Mouse (Mus musculus): ENCODE measurements around the gene Sptb.

DNA sequence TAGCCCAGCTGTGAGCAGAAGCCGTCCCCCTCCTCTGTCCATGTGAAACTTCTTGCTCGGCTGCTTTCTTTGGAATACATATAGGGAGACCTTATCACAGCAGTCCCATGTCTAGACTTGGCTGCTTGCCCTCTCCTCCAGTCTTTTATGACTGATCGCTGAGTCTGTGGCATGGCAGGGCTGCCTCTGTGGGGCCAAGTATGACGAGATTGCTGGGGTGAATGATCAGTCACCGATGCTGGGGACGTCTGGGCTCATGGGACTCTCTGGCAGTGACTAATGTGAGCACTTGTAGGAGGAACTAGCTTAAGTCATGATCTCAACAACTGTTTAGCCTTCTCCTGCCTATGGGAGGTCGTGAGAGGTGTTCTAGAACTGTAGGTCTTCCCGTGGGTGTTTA is 158.0 kb downstream of the Sptb start:
- TF ChIP-seq CTCF (IDR thresholded peaks at IDR 0.05; ENCODE audit: low read depth, low read length) (no peak), POLR2A (IDR thresholded peaks at IDR 0.05; ENCODE audit: extremely low read depth, insufficient read depth, low read length) (no peak)
